Mouse (Mus musculus): ENCODE data around the gene Ctnna3.

- TF ChIP-seq CTCF (IDR thresholded peaks at IDR 0.05; ENCODE audit: control insufficient read depth, insufficient read depth, low read length), result no peak
- TF ChIP-seq POLR2A (IDR thresholded peaks at IDR 0.05; ENCODE audit: borderline replicate concordance, control insufficient read depth, low read depth, low read length), result no peak
Measured at GRCm38 (mm10) chr10:63427146-63427545, 2.8 kb upstream of the Ctnna3 start.

All from bone marrow, adult 2 months (tissue).